In the genomic region with DNA sequence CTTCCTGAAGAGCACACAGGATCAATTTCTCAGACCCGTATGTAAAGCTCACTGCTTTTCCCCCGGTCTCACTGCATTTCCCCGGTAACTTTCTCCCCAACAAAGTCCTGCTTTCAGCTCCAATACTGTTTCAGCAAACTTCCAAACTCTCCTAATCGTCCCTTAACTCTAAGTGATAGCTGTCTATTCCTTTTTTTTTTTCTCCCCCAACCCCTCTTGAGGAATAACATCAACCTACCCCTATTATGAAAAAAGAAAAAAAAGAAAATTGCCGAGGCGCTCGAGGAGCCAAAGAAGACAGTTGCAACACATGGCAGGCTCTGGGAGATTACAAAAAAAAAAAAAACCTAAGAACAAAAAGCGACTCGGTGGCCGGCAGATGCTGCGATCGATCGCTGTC, we compare ENCODE assay signal across 8 mouse cellular contexts. TPM values are rescaled to one million over a fixed set of nuclear protein-coding genes. Genes with fewer than 3 reads are reported as not detected.
DNase-seq lines count a peak whose midpoint lies in the region; ATAC-seq and TF ChIP-seq lines count a peak whose summit lies in the region.

No protein-coding gene starts in this region.

- H3K9me3 ChIP-seq in hindbrain, embryonic 12.5 days (replicated peaks): no peaks in the 10 kb centered on the region
- H3K9me3 ChIP-seq in midbrain, embryonic 15.5 days: no peaks in the 10 kb centered on the region

- H3K27ac ChIP-seq in kidney, adult 2 months (ENCODE audit: insufficient read depth, low read depth, low read length): peak overlapping the region; percentile 89; the same call in 1 of the 2 replicates
- H3K27ac ChIP-seq in hindbrain, embryonic 12.5 days: no peak overlapping the region
- H3K27ac ChIP-seq in midbrain, embryonic 15.5 days: peak overlapping the region; percentile 96; the same call in 1 of the 2 replicates

- peak; percentile 1 for ATAC-seq in Patski
- ATAC-seq in hindbrain, embryonic 12.5 days (ENCODE audit: low FRiP score): no peak
- ATAC-seq in midbrain, embryonic 15.5 days (replicated peaks): no peak

- peak overlapping the region; percentile 86 for H3K9ac ChIP-seq in hindbrain, embryonic 12.5 days
- H3K9ac ChIP-seq in midbrain, embryonic 15.5 days: peak overlapping the region; percentile 89

- in situ Hi-C loops in Patski (cut with MboI; ENCODE audit: low pct_unique_long_range_greater_than_20kb): loop anchor here (5.0 kb wide), 1 partner anchor 36 kb away; no protein-coding TSS in a partner anchor

- WGBS in kidney, adult 2 months: under 1% methylated on average over 13 of the region's 13 CpGs
- WGBS in hindbrain, embryonic 12.5 days: under 1% methylated on average over 13 of the region's 13 CpGs
- WGBS in midbrain, embryonic 15.5 days: under 1% methylated on average over 13 of the region's 13 CpGs

- TF ChIP-seq CTCF in kidney, adult 2 months (conservative IDR thresholded peaks at IDR 0.05; ENCODE audit: insufficient read depth, insufficient read length, low read depth, low read length): no peak
- no peak for TF ChIP-seq CTCF in Patski (IDR thresholded peaks at IDR 0.05)

- H3K4me3 ChIP-seq in kidney, adult 2 months (ENCODE audit: insufficient read depth, low read depth, low read length): peak overlapping the region; percentile 99
- peak overlapping the region; percentile 76 for H3K4me3 ChIP-seq in hindbrain, embryonic 12.5 days
- H3K4me3 ChIP-seq in midbrain, embryonic 15.5 days: peak overlapping the region; percentile 96

- peak overlapping the region; percentile 81 for H3K4me2 ChIP-seq in hindbrain, embryonic 12.5 days (replicated peaks)
- H3K4me2 ChIP-seq in midbrain, embryonic 15.5 days: peak overlapping the region; percentile 85

- no peak for TF ChIP-seq POLR2A in kidney, adult 2 months (IDR thresholded peaks at IDR 0.05; ENCODE audit: low read depth, low read length)

- CTCF ChIA-PET in Patski (lab: Charles Lee): interaction anchor here (0.7 kb wide), 1 partner anchor 29 kb away, joined by 3 read pairs; no protein-coding TSS in a partner anchor

- DNase-seq in kidney, adult 2 months: no peak
- no peak for DNase-seq in kidney, postnatal 25 days
- DNase-seq in Patski (ENCODE audit: low read depth, low spot score): no peak
- no peak for DNase-seq in cerebellum, adult 11-12 months
- DNase-seq in spleen, postnatal 10 days (ENCODE audit: low spot score in 2 of 2): no peak
- DNase-seq in adrenal gland, adult (ENCODE audit: inconsistent age in 2 of 2, low spot score in 1 of 2): no peak

- no peaks in the 10 kb centered on the region for H3K27me3 ChIP-seq in kidney, adult 2 months (replicated peaks; ENCODE audit: control insufficient read depth, insufficient read depth, low read length)
- peaks cover 6% of the 10 kb centered on the region for H3K27me3 ChIP-seq in Patski
- no peaks in the 10 kb centered on the region for H3K27me3 ChIP-seq in hindbrain, embryonic 12.5 days
- H3K27me3 ChIP-seq in midbrain, embryonic 15.5 days (replicated peaks): no peaks in the 10 kb centered on the region

- no peaks in the 10 kb centered on the region; the same call in 1 of the 2 replicates for H3K4me1 ChIP-seq in kidney, adult 2 months (ENCODE audit: control insufficient read depth, insufficient read depth, low read length)
- H3K4me1 ChIP-seq in hindbrain, embryonic 12.5 days: peaks cover 8% of the 10 kb centered on the region
- H3K4me1 ChIP-seq in midbrain, embryonic 15.5 days: peaks cover 21% of the 10 kb centered on the region

- POLR2A ChIA-PET in Patski (lab: Charles Lee): interaction anchor here (0.6 to 1.0 kb wide), 4 partner anchors 10 to 79 kb away, joined by 3 to 7 read pairs (median 5); no protein-coding TSS in a partner anchor

- H3K36me3 ChIP-seq in kidney, adult 2 months (ENCODE audit: control insufficient read depth, insufficient read depth, low read length): no peaks in the 10 kb centered on the region; the same call in 1 of the 2 replicates
- peaks cover 5% of the 10 kb centered on the region for H3K36me3 ChIP-seq in hindbrain, embryonic 12.5 days
- no peaks in the 10 kb centered on the region for H3K36me3 ChIP-seq in midbrain, embryonic 15.5 days (replicated peaks)

RNA-seq across cellular contexts. Expression of gene Cdc73, which starts 1.0 kb away (rescaled TPM):
- 2.1 and 4.3 TPM in 2 replicates for polyA plus RNA-seq in kidney, adult 2 months (2012; rRNA removed)
- polyA plus RNA-seq in Patski (2021): 56.4 TPM
- 38.4 and 39.0 TPM in 2 replicates for polyA plus RNA-seq in hindbrain, embryonic 12.5 days (2016; fragmentation: Nextera tagmentation; extraction: Ambion mirVana)
- polyA plus RNA-seq in midbrain, embryonic 15.5 days (2015; fragmentation: Nextera tagmentation; extraction: Ambion mirVana): 18.0 and 18.2 TPM in 2 replicates

RNA-seq across cellular contexts. Expression of gene Glrx2, which starts 14.4 kb away (rescaled TPM):
- 26.6 and 28.5 TPM in 2 replicates for polyA plus RNA-seq in kidney, adult 2 months (2012; rRNA removed)
- 52.8 TPM for polyA plus RNA-seq in Patski (2021)
- polyA plus RNA-seq in hindbrain, embryonic 12.5 days (2016; fragmentation: Nextera tagmentation; extraction: Ambion mirVana): 123 and 144 TPM in 2 replicates
- polyA plus RNA-seq in midbrain, embryonic 15.5 days (2015; fragmentation: Nextera tagmentation; extraction: Ambion mirVana): 105 and 111 TPM in 2 replicates
